Mouse (Mus musculus): Measurements from ENCODE around the gene Zfp777. TPM values are rescaled to one million over a fixed set of nuclear protein-coding genes. Genes with fewer than 3 reads are reported as not detected.

Gene Zfp777
- polyA plus RNA-seq, 1 experiment, result 22.7 TPM

DNA sequence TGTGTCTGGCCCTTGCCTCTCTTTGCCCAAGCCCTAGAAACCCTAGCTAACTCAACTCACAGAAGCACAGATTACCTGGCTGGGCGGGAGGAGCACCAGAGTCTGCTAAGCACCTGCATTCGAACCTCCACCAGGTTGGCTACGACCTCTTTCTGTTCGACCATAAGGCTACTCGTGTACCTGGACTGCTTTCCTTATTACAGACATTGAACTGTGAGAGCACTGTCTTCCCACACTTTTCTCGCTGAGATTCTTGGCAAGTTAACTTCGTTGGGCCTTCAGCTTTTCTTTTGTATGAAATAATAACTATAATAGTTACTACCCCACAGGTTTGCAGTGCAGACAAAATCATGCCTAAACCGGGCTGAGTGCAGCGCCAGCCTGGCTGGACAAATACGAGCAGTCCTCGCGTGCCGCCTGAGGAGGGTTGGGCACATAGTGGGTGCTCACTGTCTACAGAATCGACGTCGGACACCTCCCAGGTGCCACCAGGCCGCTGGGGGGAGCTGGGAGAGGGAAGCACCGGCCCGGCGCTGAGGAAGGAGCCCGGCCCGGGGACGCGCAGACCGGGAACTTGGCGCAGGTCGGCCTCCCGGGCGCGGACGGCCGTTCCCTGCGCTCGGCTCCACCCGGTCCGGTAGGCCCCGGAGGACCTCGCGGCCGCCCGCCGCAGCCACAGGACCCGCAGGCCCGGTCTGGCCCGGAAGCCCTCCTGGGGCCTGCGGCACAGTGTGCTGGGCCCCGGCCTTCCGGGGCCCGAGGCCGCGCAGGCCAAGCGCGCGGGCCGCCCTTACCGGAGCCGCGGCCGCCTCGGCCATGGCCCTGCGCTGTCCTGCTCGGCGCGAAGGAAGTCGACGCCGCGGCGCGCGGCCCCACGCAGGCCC, 37.1 kb upstream of the Zfp777 start:
- Histone ChIP-seq H3K4me3 (peak overlapping the region; percentile 33), H3K27me3 (ENCODE audit: control insufficient read depth, insufficient read depth, insufficient read length) (no peaks in the 10 kb centered on the region), H3K36me3 (ENCODE audit: control insufficient read depth, insufficient read depth) (peaks cover 5% of the 10 kb centered on the region), H3ac (ENCODE audit: control insufficient read depth, insufficient read length) (peak overlapping the region; percentile 96), H3K79me2 (ENCODE audit: control insufficient read depth, insufficient read depth) (peaks cover 14% of the 10 kb centered on the region), H3K4me2 (ENCODE audit: low read depth) (peak overlapping the region; percentile 69)
- TF ChIP-seq USF1 (IDR thresholded peaks at IDR 0.05; ENCODE audit: low read depth) (no peak), SRF (IDR thresholded peaks at IDR 0.05; ENCODE audit: control insufficient read depth, insufficient read length, low read depth) (no peak), POLR2A (IDR thresholded peaks at IDR 0.05; ENCODE audit: insufficient read length, low read depth) (no peak), MAX (IDR thresholded peaks at IDR 0.05; ENCODE audit: low read depth) (no peak), POLR2AphosphoS2 (IDR thresholded peaks at IDR 0.05; ENCODE audit: insufficient read length, low read depth) (no peak)

GRCm38 (mm10) chr6:48083733-48084191, 35.1 kb upstream of the Zfp777 start:
- Histone ChIP-seq H3K4me2 (ENCODE audit: low read depth) (no peak overlapping the region), H3K79me2 (ENCODE audit: control insufficient read depth, insufficient read depth) (peaks cover 14% of the 10 kb centered on the region), H3K36me3 (ENCODE audit: control insufficient read depth, insufficient read depth) (peaks cover 18% of the 10 kb centered on the region), H3K27me3 (ENCODE audit: control insufficient read depth, insufficient read depth, insufficient read length) (no peaks in the 10 kb centered on the region), H3ac (ENCODE audit: control insufficient read depth, insufficient read length) (no peak overlapping the region), H3K4me3 (no peak overlapping the region)
- TF ChIP-seq TCF12 (IDR thresholded peaks at IDR 0.05; ENCODE audit: insufficient read depth, poor library complexity, severe bottlenecking) (no peak), E2F4 (IDR thresholded peaks at IDR 0.05; ENCODE audit: insufficient read depth) (no peak), REST (IDR thresholded peaks at IDR 0.05; ENCODE audit: insufficient read depth, insufficient read length) (no peak), MYOD1 (IDR thresholded peaks at IDR 0.05; ENCODE audit: control insufficient read depth in 1 of 3, insufficient read length in 2 of 3, low read depth in 2 of 3) (no peak), MAX (IDR thresholded peaks at IDR 0.05; ENCODE audit: low read depth) (no peak), USF1 (IDR thresholded peaks at IDR 0.05; ENCODE audit: low read depth) (no peak), TCF3 (IDR thresholded peaks at IDR 0.05; ENCODE audit: insufficient read length, low read depth) (no peak), MYOG (IDR thresholded peaks at IDR 0.05; ENCODE audit: control insufficient read depth in 1 of 3, insufficient read depth in 1 of 3, insufficient read length in 2 of 3, low read depth in 2 of 3) (no peak), POLR2AphosphoS2 (IDR thresholded peaks at IDR 0.05; ENCODE audit: insufficient read length, low read depth) (no peak)

- TF ChIP-seq TCF12 (IDR thresholded peaks at IDR 0.05; ENCODE audit: insufficient read depth, poor library complexity, severe bottlenecking), result no peak
- TF ChIP-seq POLR2AphosphoS2 (IDR thresholded peaks at IDR 0.05; ENCODE audit: insufficient read length, low read depth), result no peak
- no peak for TF ChIP-seq REST (IDR thresholded peaks at IDR 0.05; ENCODE audit: insufficient read depth, insufficient read length)
- no peak for TF ChIP-seq MYOD1 (IDR thresholded peaks at IDR 0.05; ENCODE audit: control insufficient read depth in 1 of 3, insufficient read length in 2 of 3, low read depth in 2 of 3)
- no peak for TF ChIP-seq SRF (IDR thresholded peaks at IDR 0.05; ENCODE audit: control insufficient read depth, insufficient read length, low read depth)
- TF ChIP-seq MAX (IDR thresholded peaks at IDR 0.05; ENCODE audit: low read depth), result no peak
- TF ChIP-seq TCF3 (IDR thresholded peaks at IDR 0.05; ENCODE audit: insufficient read length, low read depth), result no peak
- TF ChIP-seq CEBPB (IDR thresholded peaks at IDR 0.05; ENCODE audit: insufficient read depth, poor library complexity, severe bottlenecking), result no peak
- no peak for TF ChIP-seq E2F4 (IDR thresholded peaks at IDR 0.05; ENCODE audit: insufficient read depth)
Observed at GRCm38 (mm10) chr6:48081952-48082351, 33.2 kb upstream of the Zfp777 start.

DNA sequence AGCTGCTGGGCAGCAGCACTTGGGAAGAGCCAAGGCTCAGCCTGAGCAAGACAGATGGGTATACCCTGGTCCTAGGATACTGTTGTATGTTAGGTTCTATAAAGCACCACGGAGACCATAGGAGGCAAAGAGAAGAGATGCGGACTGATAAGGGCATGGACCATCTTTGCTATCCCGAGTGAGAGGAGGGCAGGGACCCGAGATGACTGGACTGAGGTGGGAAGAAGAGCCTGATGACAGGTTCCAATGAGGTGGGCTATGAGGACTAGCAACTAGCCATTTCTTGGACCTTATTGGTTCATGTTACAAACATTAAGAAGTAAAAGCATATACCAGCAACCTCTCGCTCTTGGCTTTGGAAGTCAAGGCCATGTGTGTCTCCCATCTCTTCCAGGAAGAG, 32.3 kb upstream of the Zfp777 start:
- no peaks in the 10 kb centered on the region for H3K27me3 ChIP-seq (ENCODE audit: control insufficient read depth, insufficient read depth, insufficient read length)
- no peak for TF ChIP-seq TCF12 (IDR thresholded peaks at IDR 0.05; ENCODE audit: insufficient read depth, poor library complexity, severe bottlenecking)
- TF ChIP-seq E2F4 (IDR thresholded peaks at IDR 0.05; ENCODE audit: insufficient read depth), result no peak
- TF ChIP-seq MYOD1 (IDR thresholded peaks at IDR 0.05; ENCODE audit: control insufficient read depth in 1 of 3, insufficient read length in 2 of 3, low read depth in 2 of 3), result no peak
- no peak for TF ChIP-seq SRF (IDR thresholded peaks at IDR 0.05; ENCODE audit: control insufficient read depth, insufficient read length, low read depth)
- no peak for TF ChIP-seq POLR2A (IDR thresholded peaks at IDR 0.05; ENCODE audit: insufficient read length, low read depth)
- no peak for TF ChIP-seq MAX (IDR thresholded peaks at IDR 0.05; ENCODE audit: low read depth)
- no peak for TF ChIP-seq REST (IDR thresholded peaks at IDR 0.05; ENCODE audit: insufficient read depth, insufficient read length)
- no peak for TF ChIP-seq POLR2AphosphoS2 (IDR thresholded peaks at IDR 0.05; ENCODE audit: insufficient read length, low read depth)
- TF ChIP-seq MYOG (IDR thresholded peaks at IDR 0.05; ENCODE audit: control insufficient read depth in 1 of 3, insufficient read depth in 1 of 3, insufficient read length in 2 of 3, low read depth in 2 of 3), result no peak
- no peak for TF ChIP-seq CEBPB (IDR thresholded peaks at IDR 0.05; ENCODE audit: insufficient read depth, poor library complexity, severe bottlenecking)
- TF ChIP-seq TCF3 (IDR thresholded peaks at IDR 0.05; ENCODE audit: insufficient read length, low read depth), result no peak
- no peak for TF ChIP-seq USF1 (IDR thresholded peaks at IDR 0.05; ENCODE audit: low read depth)
- H3K79me2 ChIP-seq (ENCODE audit: control insufficient read depth, insufficient read depth), result peaks cover 14% of the 10 kb centered on the region
- H3ac ChIP-seq (ENCODE audit: control insufficient read depth, insufficient read length), result no peak overlapping the region
- H3K36me3 ChIP-seq (ENCODE audit: control insufficient read depth, insufficient read depth), result peaks cover 33% of the 10 kb centered on the region
- H3K4me2 ChIP-seq (ENCODE audit: low read depth), result no peak overlapping the region
- H3K4me3 ChIP-seq, result no peak overlapping the region

More at GRCm38 (mm10) chr6:48081952-48082351, 33.2 kb upstream of the Zfp777 start:
- peaks cover 14% of the 10 kb centered on the region for H3K79me2 ChIP-seq (ENCODE audit: control insufficient read depth, insufficient read depth)
- no peaks in the 10 kb centered on the region for H3K27me3 ChIP-seq (ENCODE audit: control insufficient read depth, insufficient read depth, insufficient read length)
- H3K4me3 ChIP-seq, result no peak overlapping the region
- peaks cover 32% of the 10 kb centered on the region for H3K36me3 ChIP-seq (ENCODE audit: control insufficient read depth, insufficient read depth)
- H3K4me2 ChIP-seq (ENCODE audit: low read depth), result no peak overlapping the region
- H3ac ChIP-seq (ENCODE audit: control insufficient read depth, insufficient read length), result no peak overlapping the region
